Mouse (Mus musculus): Measurements from ENCODE around the gene Lima1. TPM values are rescaled to one million over a fixed set of nuclear protein-coding genes. Genes with fewer than 3 reads are reported as not detected.
A peak's percentile ranks its signal among the peaks of the same experiment; 100 is the strongest.

The Lima1 gene
- polyA plus RNA-seq, 1 experiment from 2014 or later = 41.1 TPM

- DNase-seq (no peak), ATAC-seq (ENCODE audit: insufficient read depth) (no peak)
- TF ChIP-seq CTCF (IDR thresholded peaks at IDR 0.05; ENCODE audit: low read depth) = no peak
- Histone ChIP-seq H3K4me1 (ENCODE audit: insufficient read depth) (no peaks in the 10 kb centered on the region), H3K36me3 (ENCODE audit: insufficient read depth) (no peaks in the 10 kb centered on the region), H3K9me3 (ENCODE audit: low read depth, low read length) (no peaks in the 10 kb centered on the region), H3K27ac (ENCODE audit: low read depth) (no peak overlapping the region), H3K9ac (no peak overlapping the region), H3K4me3 (ENCODE audit: low read depth, low read length) (no peak overlapping the region), H3K4me2 (no peak overlapping the region), H3K27me3 (ENCODE audit: insufficient read depth, low read length) (no peaks in the 10 kb centered on the region)
- 68% methylated on average over 4 of the region's 4 CpGs for WGBS
These were observed 31.8 kb upstream of the Lima1 start for GRCm38 (mm10) chr15:99907041-99907440.

GRCm38 (mm10) chr15:99904841-99905240, 29.6 kb upstream of the Lima1 start:
- H3K4me3 ChIP-seq (ENCODE audit: low read depth, low read length) = no peak overlapping the region
- no peaks in the 10 kb centered on the region for H3K4me1 ChIP-seq (ENCODE audit: insufficient read depth)
- ATAC-seq (ENCODE audit: insufficient read depth) (no peak), DNase-seq (no peak)
- H3K9me3 ChIP-seq (ENCODE audit: low read depth, low read length) = no peaks in the 10 kb centered on the region
- no peak overlapping the region for H3K9ac ChIP-seq
- no peak overlapping the region for H3K4me2 ChIP-seq
- no peaks in the 10 kb centered on the region for H3K27me3 ChIP-seq (ENCODE audit: insufficient read depth, low read length)
- H3K36me3 ChIP-seq (ENCODE audit: insufficient read depth) = no peaks in the 10 kb centered on the region
- H3K27ac ChIP-seq (ENCODE audit: low read depth) = no peak overlapping the region
- WGBS = 78% methylated on average over 9 of the region's 9 CpGs
- no peak for TF ChIP-seq CTCF (IDR thresholded peaks at IDR 0.05; ENCODE audit: low read depth)

- TF ChIP-seq CTCF (IDR thresholded peaks at IDR 0.05; ENCODE audit: low read depth) = peak; percentile 91
- no peaks in the 10 kb centered on the region for H3K36me3 ChIP-seq (ENCODE audit: insufficient read depth)
- peak; percentile 84 for ATAC-seq (ENCODE audit: insufficient read depth)
- no peak overlapping the region for H3K27ac ChIP-seq (ENCODE audit: low read depth)
- DNase-seq = peak; percentile 96
- WGBS = 4% methylated on average over 4 of the region's 4 CpGs
- no peaks in the 10 kb centered on the region for H3K4me1 ChIP-seq (ENCODE audit: insufficient read depth)
- no peak overlapping the region for H3K9ac ChIP-seq
- no peaks in the 10 kb centered on the region for H3K27me3 ChIP-seq (ENCODE audit: insufficient read depth, low read length)
- no peaks in the 10 kb centered on the region for H3K9me3 ChIP-seq (ENCODE audit: low read depth, low read length)
- H3K4me2 ChIP-seq = no peak overlapping the region
- H3K4me3 ChIP-seq (ENCODE audit: low read depth, low read length) = no peak overlapping the region
These were observed 29.1 kb upstream of the Lima1 start for GRCm38 (mm10) chr15:99904333-99904732.

- no peak for DNase-seq
- no peak for TF ChIP-seq CTCF (IDR thresholded peaks at IDR 0.05; ENCODE audit: low read depth)
- no peaks in the 10 kb centered on the region for H3K4me1 ChIP-seq (ENCODE audit: insufficient read depth)
- no peak for ATAC-seq (ENCODE audit: insufficient read depth)
- no peak overlapping the region for H3K4me2 ChIP-seq
- no peak overlapping the region for H3K9ac ChIP-seq
- no peaks in the 10 kb centered on the region for H3K27me3 ChIP-seq (ENCODE audit: insufficient read depth, low read length)
- no peak overlapping the region for H3K27ac ChIP-seq (ENCODE audit: low read depth)
- no peaks in the 10 kb centered on the region for H3K36me3 ChIP-seq (ENCODE audit: insufficient read depth)
- no peak overlapping the region for H3K4me3 ChIP-seq (ENCODE audit: low read depth, low read length)
- H3K9me3 ChIP-seq (ENCODE audit: low read depth, low read length) = no peaks in the 10 kb centered on the region
- WGBS = 68% methylated on average over 5 of the region's 5 CpGs
These were observed 28.0 kb upstream of the Lima1 start for GRCm38 (mm10) chr15:99903227-99903626.

- H3K4me3 ChIP-seq (ENCODE audit: low read depth, low read length) = no peak overlapping the region
These were observed 27.5 kb upstream of the Lima1 start for GRCm38 (mm10) chr15:99902786-99903185.

GRCm38 (mm10) chr15:99896621-99897020, 21.4 kb upstream of the Lima1 start:
- H3K36me3 ChIP-seq (ENCODE audit: insufficient read depth) = no peaks in the 10 kb centered on the region
- no peak overlapping the region for H3K4me3 ChIP-seq (ENCODE audit: low read depth, low read length)

More at GRCm38 (mm10) chr15:99902786-99903185, 27.5 kb upstream of the Lima1 start:
- Histone ChIP-seq H3K9ac (no peak overlapping the region), H3K4me1 (ENCODE audit: insufficient read depth) (no peaks in the 10 kb centered on the region), H3K27ac (ENCODE audit: low read depth) (no peak overlapping the region), H3K36me3 (ENCODE audit: insufficient read depth) (no peaks in the 10 kb centered on the region), H3K27me3 (ENCODE audit: insufficient read depth, low read length) (no peaks in the 10 kb centered on the region), H3K9me3 (ENCODE audit: low read depth, low read length) (no peaks in the 10 kb centered on the region), H3K4me2 (no peak overlapping the region)
- DNase-seq (no peak), ATAC-seq (ENCODE audit: insufficient read depth) (no peak)
- 62% methylated on average over 5 of the region's 5 CpGs for WGBS
- no peak for TF ChIP-seq CTCF (IDR thresholded peaks at IDR 0.05; ENCODE audit: low read depth)

GRCm38 (mm10) chr15:99891355-99891754, 16.1 kb upstream of the Lima1 start:
- Histone ChIP-seq H3K4me3 (ENCODE audit: low read depth, low read length) (no peak overlapping the region), H3K27ac (ENCODE audit: low read depth) (no peak overlapping the region), H3K27me3 (ENCODE audit: insufficient read depth, low read length) (0 out of 2 replicates have a peak, but pooled peaks cover 3% of the 10 kb centered on the region), H3K9me3 (ENCODE audit: low read depth, low read length) (no peaks in the 10 kb centered on the region), H3K9ac (no peak overlapping the region), H3K36me3 (ENCODE audit: insufficient read depth) (no peaks in the 10 kb centered on the region), H3K4me2 (peak overlapping the region; percentile 43; the same call in 1 of the 2 replicates), H3K4me1 (ENCODE audit: insufficient read depth) (no peaks in the 10 kb centered on the region)
- DNase-seq (no peak), ATAC-seq (ENCODE audit: insufficient read depth) (no peak)
- 76% methylated on average over 3 of the region's 3 CpGs for WGBS
- TF ChIP-seq CTCF (IDR thresholded peaks at IDR 0.05; ENCODE audit: low read depth) = no peak

More at GRCm38 (mm10) chr15:99896621-99897020, 21.4 kb upstream of the Lima1 start:
- H3K9me3 ChIP-seq (ENCODE audit: low read depth, low read length) = no peaks in the 10 kb centered on the region
- no peak overlapping the region for H3K27ac ChIP-seq (ENCODE audit: low read depth)
- ATAC-seq (ENCODE audit: insufficient read depth) (no peak), DNase-seq (no peak)
- no peak overlapping the region for H3K9ac ChIP-seq
- H3K4me1 ChIP-seq (ENCODE audit: insufficient read depth) = no peaks in the 10 kb centered on the region
- H3K27me3 ChIP-seq (ENCODE audit: insufficient read depth, low read length) = no peaks in the 10 kb centered on the region
- H3K4me2 ChIP-seq = no peak overlapping the region
- no peak for TF ChIP-seq CTCF (IDR thresholded peaks at IDR 0.05; ENCODE audit: low read depth)
